5 mouse cellular contexts compared by ENCODE assay signal in the genomic region with DNA sequence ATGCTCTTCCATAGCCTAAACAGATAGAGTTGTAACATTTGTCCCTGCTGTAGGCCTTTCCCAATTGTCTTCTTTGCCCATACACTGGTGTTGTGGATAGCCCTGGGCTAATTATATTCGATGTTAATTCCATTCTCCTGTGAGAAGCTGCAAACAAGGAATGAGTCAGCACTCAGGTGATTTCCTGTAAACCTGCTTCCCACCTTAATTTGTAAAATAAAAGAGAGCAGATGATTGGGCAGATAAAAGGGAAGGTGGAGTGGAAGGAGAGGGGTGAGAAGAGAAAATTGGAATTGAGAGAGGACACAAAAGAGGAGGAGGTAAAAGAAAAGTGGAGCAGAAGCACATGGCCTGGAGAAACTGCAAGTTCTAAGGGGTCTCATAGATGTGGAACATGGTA.
DNase-seq lines count a peak whose midpoint lies in the region; TF ChIP-seq lines count a peak whose summit lies in the region.
"Not testable (repeated sequence)": the region's sequence is repeated elsewhere in the genome, so short reads cannot be mapped to it uniquely, and the experiment has no call there.

No protein-coding gene starts in this region.

- in situ Hi-C loops in ES-E14 (cut with MboI; ENCODE audit: low sequenced_read_pairs in 2 of 2, unreplicated experiment in 2 of 2), result not testable (repeated sequence)

- not testable (repeated sequence) for TF ChIP-seq CTCF in ES-Bruce4 (IDR thresholded peaks at IDR 0.05; ENCODE audit: low read depth, low read length)

- not testable (repeated sequence) for TF ChIP-seq POLR2A in ES-Bruce4 (IDR thresholded peaks at IDR 0.05; ENCODE audit: insufficient read depth, low read length)

- not testable (repeated sequence) for TF ChIP-seq EP300 in ES-Bruce4 (IDR thresholded peaks at IDR 0.05; ENCODE audit: insufficient read depth, low read depth, low read length)

- not testable (repeated sequence) for H3K9ac ChIP-seq in ES-Bruce4 (ENCODE audit: low read depth, poor library complexity, severe bottlenecking); ES-E14 (ENCODE audit: insufficient read depth, low read depth, low read length, poor library complexity, severe bottlenecking)

- not testable (repeated sequence) for H3K4me1 ChIP-seq in ES-Bruce4 (ENCODE audit: control insufficient read depth, insufficient read depth, low read length); ES-E14 (ENCODE audit: control insufficient read depth in 2 of 2, insufficient read depth in 2 of 2, low read length in 2 of 2, poor library complexity in 1 of 2)

- not testable (repeated sequence) for H3K27me3 ChIP-seq in ES-Bruce4 (ENCODE audit: control insufficient read depth, insufficient read depth, low read length, poor library complexity, severe bottlenecking)

- not testable (repeated sequence) for H3K36me3 ChIP-seq in ES-Bruce4 (ENCODE audit: control insufficient read depth, insufficient read depth, low read length, poor library complexity, severe bottlenecking); ES-E14 (ENCODE audit: control insufficient read depth, insufficient read depth, low read length, poor library complexity, severe bottlenecking)

- peak; percentile 43 for DNase-seq in ES-CJ7 (ENCODE audit: low read depth, low spot score)
- peak; percentile 21 for DNase-seq in ES-E14 (ENCODE audit: low read depth, low spot score)
- peak; percentile 50 for DNase-seq in R1 (ENCODE audit: low read depth, low spot score)
- DNase-seq in ZHBTc4 (ENCODE audit: low read depth, low spot score), result peak; percentile 53

- H3K27ac ChIP-seq in ES-Bruce4 (ENCODE audit: insufficient read depth, low read length), result peak overlapping the region; percentile 79
- H3K27ac ChIP-seq in ES-E14 (ENCODE audit: insufficient read depth, low read depth, low read length, poor library complexity, severe bottlenecking), result not testable (repeated sequence)

- not testable (repeated sequence) for H3K9me3 ChIP-seq in ES-Bruce4 (replicated peaks; ENCODE audit: control insufficient read depth, insufficient read depth, low read length, poor library complexity, severe bottlenecking); ES-E14 (ENCODE audit: control insufficient read depth, insufficient read depth, low read depth, low read length)

- H3K4me3 ChIP-seq in ES-Bruce4 (ENCODE audit: low read depth, low read length); ES-E14 (ENCODE audit: insufficient read depth in 1 of 2, low read depth in 1 of 2, low read length in 2 of 2, poor library complexity in 1 of 2, severe bottlenecking in 1 of 2): not testable (repeated sequence)

TF ChIP-seq in ES-E14, 5 proteins besides CTCF, POLR2A, EP300 and RAD21:
- peak; percentile 74; the same call in 1 of the 2 replicates for TF ChIP-seq MAFK (IDR thresholded peaks at IDR 0.05; ENCODE audit: insufficient read depth, low read depth, low read length)
